Mouse (Mus musculus): ENCODE data around the gene Shroom2. TPM values are rescaled to one million over a fixed set of nuclear protein-coding genes. Genes with fewer than 3 reads are reported as not detected.
"Not testable (repeated sequence)": the region's sequence is repeated elsewhere in the genome, so short reads cannot be mapped to it uniquely, and the experiment has no call there.

Shroom2 gene
- polyA plus RNA-seq, 1 experiment: 1.1 TPM

GRCm38 (mm10) chrX:152743642-152744041 lies 25.6 kb downstream of the Shroom2 start:
- no peak overlapping the region for H3ac ChIP-seq (ENCODE audit: control insufficient read depth, insufficient read length)
- no peaks in the 10 kb centered on the region for H3K36me3 ChIP-seq (ENCODE audit: control insufficient read depth, insufficient read depth)
- no peaks in the 10 kb centered on the region for H3K27me3 ChIP-seq (ENCODE audit: control insufficient read depth, insufficient read depth, insufficient read length)
- no peak overlapping the region for H3K4me3 ChIP-seq
- TF ChIP-seq TCF3 (IDR thresholded peaks at IDR 0.05; ENCODE audit: insufficient read length, low read depth) (no peak), POLR2AphosphoS2 (IDR thresholded peaks at IDR 0.05; ENCODE audit: insufficient read length, low read depth) (no peak), POLR2A (IDR thresholded peaks at IDR 0.05; ENCODE audit: insufficient read length, low read depth) (no peak), USF1 (IDR thresholded peaks at IDR 0.05; ENCODE audit: low read depth) (no peak)
- no peaks in the 10 kb centered on the region for H3K79me2 ChIP-seq (ENCODE audit: control insufficient read depth, insufficient read depth)
- no peak overlapping the region for H3K4me2 ChIP-seq (ENCODE audit: low read depth)

GRCm38 (mm10) chrX:152738759-152739368 lies 30.4 kb downstream of the Shroom2 start:
- Histone ChIP-seq H3K27me3 (ENCODE audit: control insufficient read depth, insufficient read depth, insufficient read length) (no peaks in the 10 kb centered on the region), H3ac (ENCODE audit: control insufficient read depth, insufficient read length) (no peak overlapping the region), H3K4me3 (no peak overlapping the region), H3K79me2 (ENCODE audit: control insufficient read depth, insufficient read depth) (no peaks in the 10 kb centered on the region), H3K4me2 (ENCODE audit: low read depth) (no peak overlapping the region), H3K36me3 (ENCODE audit: control insufficient read depth, insufficient read depth) (no peaks in the 10 kb centered on the region)
- TF ChIP-seq USF1 (IDR thresholded peaks at IDR 0.05; ENCODE audit: low read depth): no peak
- no peak for TF ChIP-seq MAX (IDR thresholded peaks at IDR 0.05; ENCODE audit: low read depth)
- no peak for TF ChIP-seq TCF3 (IDR thresholded peaks at IDR 0.05; ENCODE audit: insufficient read length, low read depth)

- no peak overlapping the region for H3K4me3 ChIP-seq
- TF ChIP-seq REST (IDR thresholded peaks at IDR 0.05; ENCODE audit: insufficient read depth, insufficient read length) (no peak), TCF3 (IDR thresholded peaks at IDR 0.05; ENCODE audit: insufficient read length, low read depth) (no peak), POLR2A (IDR thresholded peaks at IDR 0.05; ENCODE audit: insufficient read length, low read depth) (no peak), MYOD1 (IDR thresholded peaks at IDR 0.05; ENCODE audit: control insufficient read depth in 1 of 3, insufficient read length in 2 of 3, low read depth in 2 of 3) (no peak), TCF12 (IDR thresholded peaks at IDR 0.05; ENCODE audit: insufficient read depth, poor library complexity, severe bottlenecking) (no peak), CEBPB (IDR thresholded peaks at IDR 0.05; ENCODE audit: insufficient read depth, poor library complexity, severe bottlenecking) (no peak), MAX (IDR thresholded peaks at IDR 0.05; ENCODE audit: low read depth) (no peak), POLR2AphosphoS2 (IDR thresholded peaks at IDR 0.05; ENCODE audit: insufficient read length, low read depth) (no peak), MYOG (IDR thresholded peaks at IDR 0.05; ENCODE audit: control insufficient read depth in 1 of 3, insufficient read depth in 1 of 3, insufficient read length in 2 of 3, low read depth in 2 of 3) (no peak), USF1 (IDR thresholded peaks at IDR 0.05; ENCODE audit: low read depth) (no peak), SRF (IDR thresholded peaks at IDR 0.05; ENCODE audit: control insufficient read depth, insufficient read length, low read depth) (no peak), E2F4 (IDR thresholded peaks at IDR 0.05; ENCODE audit: insufficient read depth) (no peak)
- no peaks in the 10 kb centered on the region for H3K79me2 ChIP-seq (ENCODE audit: control insufficient read depth, insufficient read depth)
- H3K4me2 ChIP-seq (ENCODE audit: low read depth): no peak overlapping the region
- no peak overlapping the region for H3ac ChIP-seq (ENCODE audit: control insufficient read depth, insufficient read length)
- H3K27me3 ChIP-seq (ENCODE audit: control insufficient read depth, insufficient read depth, insufficient read length): no peaks in the 10 kb centered on the region
- H3K36me3 ChIP-seq (ENCODE audit: control insufficient read depth, insufficient read depth): no peaks in the 10 kb centered on the region
Measured at GRCm38 (mm10) chrX:152738191-152738590, 31.1 kb downstream of the Shroom2 start.

- H3K4me2 ChIP-seq (ENCODE audit: low read depth): no peak overlapping the region
- no peak for TF ChIP-seq MYOD1 (IDR thresholded peaks at IDR 0.05; ENCODE audit: control insufficient read depth in 1 of 3, insufficient read length in 2 of 3, low read depth in 2 of 3)
- no peak for TF ChIP-seq TCF12 (IDR thresholded peaks at IDR 0.05; ENCODE audit: insufficient read depth, poor library complexity, severe bottlenecking)
- TF ChIP-seq SRF (IDR thresholded peaks at IDR 0.05; ENCODE audit: control insufficient read depth, insufficient read length, low read depth): no peak
- no peak for TF ChIP-seq TCF3 (IDR thresholded peaks at IDR 0.05; ENCODE audit: insufficient read length, low read depth)
- TF ChIP-seq MYOG (IDR thresholded peaks at IDR 0.05; ENCODE audit: control insufficient read depth in 1 of 3, insufficient read depth in 1 of 3, insufficient read length in 2 of 3, low read depth in 2 of 3): no peak
- TF ChIP-seq E2F4 (IDR thresholded peaks at IDR 0.05; ENCODE audit: insufficient read depth): no peak
- TF ChIP-seq REST (IDR thresholded peaks at IDR 0.05; ENCODE audit: insufficient read depth, insufficient read length): no peak
- no peak for TF ChIP-seq USF1 (IDR thresholded peaks at IDR 0.05; ENCODE audit: low read depth)
- no peak for TF ChIP-seq MAX (IDR thresholded peaks at IDR 0.05; ENCODE audit: low read depth)
- TF ChIP-seq CEBPB (IDR thresholded peaks at IDR 0.05; ENCODE audit: insufficient read depth, poor library complexity, severe bottlenecking): no peak
- no peak for TF ChIP-seq POLR2A (IDR thresholded peaks at IDR 0.05; ENCODE audit: insufficient read length, low read depth)
- TF ChIP-seq POLR2AphosphoS2 (IDR thresholded peaks at IDR 0.05; ENCODE audit: insufficient read length, low read depth): no peak
- H3K27me3 ChIP-seq (ENCODE audit: control insufficient read depth, insufficient read depth, insufficient read length): no peaks in the 10 kb centered on the region
- no peak overlapping the region for H3K4me3 ChIP-seq
- H3ac ChIP-seq (ENCODE audit: control insufficient read depth, insufficient read length): no peak overlapping the region
- H3K79me2 ChIP-seq (ENCODE audit: control insufficient read depth, insufficient read depth): no peaks in the 10 kb centered on the region
- H3K36me3 ChIP-seq (ENCODE audit: control insufficient read depth, insufficient read depth): no peaks in the 10 kb centered on the region
Measured at GRCm38 (mm10) chrX:152735283-152735682, 34.0 kb downstream of the Shroom2 start.

GRCm38 (mm10) chrX:152716693-152717092 lies 52.6 kb downstream of the Shroom2 start:
- no peak overlapping the region for H3K4me3 ChIP-seq
- TF ChIP-seq REST (IDR thresholded peaks at IDR 0.05; ENCODE audit: insufficient read depth, insufficient read length): no peak
- TF ChIP-seq E2F4 (IDR thresholded peaks at IDR 0.05; ENCODE audit: insufficient read depth): no peak
- TF ChIP-seq USF1 (IDR thresholded peaks at IDR 0.05; ENCODE audit: low read depth): no peak
- TF ChIP-seq MAX (IDR thresholded peaks at IDR 0.05; ENCODE audit: low read depth): no peak
- no peak for TF ChIP-seq TCF3 (IDR thresholded peaks at IDR 0.05; ENCODE audit: insufficient read length, low read depth)
- TF ChIP-seq MYOG (IDR thresholded peaks at IDR 0.05; ENCODE audit: control insufficient read depth in 1 of 3, insufficient read depth in 1 of 3, insufficient read length in 2 of 3, low read depth in 2 of 3): no peak
- TF ChIP-seq POLR2A (IDR thresholded peaks at IDR 0.05; ENCODE audit: insufficient read length, low read depth): no peak
- TF ChIP-seq SRF (IDR thresholded peaks at IDR 0.05; ENCODE audit: control insufficient read depth, insufficient read length, low read depth): no peak
- TF ChIP-seq POLR2AphosphoS2 (IDR thresholded peaks at IDR 0.05; ENCODE audit: insufficient read length, low read depth): no peak
- no peak for TF ChIP-seq TCF12 (IDR thresholded peaks at IDR 0.05; ENCODE audit: insufficient read depth, poor library complexity, severe bottlenecking)
- no peak for TF ChIP-seq MYOD1 (IDR thresholded peaks at IDR 0.05; ENCODE audit: control insufficient read depth in 1 of 3, insufficient read length in 2 of 3, low read depth in 2 of 3)
- TF ChIP-seq CEBPB (IDR thresholded peaks at IDR 0.05; ENCODE audit: insufficient read depth, poor library complexity, severe bottlenecking): no peak
- H3K27me3 ChIP-seq (ENCODE audit: control insufficient read depth, insufficient read depth, insufficient read length): no peaks in the 10 kb centered on the region

GRCm38 (mm10) chrX:152710715-152711114 lies 58.5 kb downstream of the Shroom2 start:
- H3K27me3 ChIP-seq (ENCODE audit: control insufficient read depth, insufficient read depth, insufficient read length); H3K79me2 ChIP-seq (ENCODE audit: control insufficient read depth, insufficient read depth); H3K36me3 ChIP-seq (ENCODE audit: control insufficient read depth, insufficient read depth); H3K4me3 ChIP-seq; H3ac ChIP-seq (ENCODE audit: control insufficient read depth, insufficient read length); H3K4me2 ChIP-seq (ENCODE audit: low read depth): not testable (repeated sequence)

More at GRCm38 (mm10) chrX:152716693-152717092, 52.6 kb downstream of the Shroom2 start:
- H3K4me2 ChIP-seq (ENCODE audit: low read depth): no peak overlapping the region
- no peaks in the 10 kb centered on the region for H3K36me3 ChIP-seq (ENCODE audit: control insufficient read depth, insufficient read depth)
- no peak overlapping the region for H3ac ChIP-seq (ENCODE audit: control insufficient read depth, insufficient read length)
- no peaks in the 10 kb centered on the region for H3K79me2 ChIP-seq (ENCODE audit: control insufficient read depth, insufficient read depth)

All from myocyte (in vitro differentiated cells).